Mouse (Mus musculus): Measurements from ENCODE around the gene Arpc2. TPM values are rescaled to one million over a fixed set of nuclear protein-coding genes. Genes with fewer than 3 reads are reported as not detected.

Gene Arpc2
- polyA plus RNA-seq, 1 experiment: 107 TPM

DNA sequence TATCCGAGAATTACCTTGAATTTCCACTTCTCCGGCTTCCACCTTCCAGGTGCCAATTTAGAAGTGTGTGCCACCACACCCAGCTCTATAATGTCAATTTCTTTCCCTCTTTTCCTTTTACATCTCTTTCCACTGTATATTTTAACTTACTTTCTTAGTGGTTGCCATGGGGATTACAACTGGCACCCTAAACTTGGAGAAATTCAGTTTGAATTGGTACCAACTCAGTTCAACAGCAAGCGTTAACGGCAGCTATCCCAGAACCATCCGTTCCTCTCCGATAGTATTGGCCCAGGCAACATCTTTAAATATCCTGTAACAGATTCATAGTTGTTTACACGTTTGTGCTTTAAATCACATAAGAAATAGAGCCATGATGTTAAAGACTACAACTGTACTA, 16.0 kb upstream of the Arpc2 start:
- H3K4me1 ChIP-seq (ENCODE audit: control insufficient read depth, insufficient read depth, low read length): no peaks in the 10 kb centered on the region
- no peak overlapping the region for H3K27ac ChIP-seq (ENCODE audit: control insufficient read depth, insufficient read depth, low read depth, low read length)
- no peaks in the 10 kb centered on the region for H3K36me3 ChIP-seq (ENCODE audit: control insufficient read depth, insufficient read depth, low read length)
- no peak overlapping the region for H3K4me3 ChIP-seq (ENCODE audit: control insufficient read depth, low read depth, low read length)
- TF ChIP-seq POLR2A (IDR thresholded peaks at IDR 0.05; ENCODE audit: control insufficient read depth, low read depth, low read length) (no peak), CTCF (IDR thresholded peaks at IDR 0.05; ENCODE audit: control insufficient read depth, insufficient read depth, insufficient replicate concordance, low read depth, low read length) (no peak)
- H3K27me3 ChIP-seq (ENCODE audit: control insufficient read depth, insufficient read depth, low read length): no peaks in the 10 kb centered on the region

- H3K27ac ChIP-seq (ENCODE audit: control insufficient read depth, insufficient read depth, low read depth, low read length): no peak overlapping the region
- no peak overlapping the region for H3K4me3 ChIP-seq (ENCODE audit: control insufficient read depth, low read depth, low read length)
- H3K27me3 ChIP-seq (ENCODE audit: control insufficient read depth, insufficient read depth, low read length): no peaks in the 10 kb centered on the region
- H3K36me3 ChIP-seq (ENCODE audit: control insufficient read depth, insufficient read depth, low read length): no peaks in the 10 kb centered on the region
- no peaks in the 10 kb centered on the region for H3K4me1 ChIP-seq (ENCODE audit: control insufficient read depth, insufficient read depth, low read length)
- no peak for TF ChIP-seq POLR2A (IDR thresholded peaks at IDR 0.05; ENCODE audit: control insufficient read depth, low read depth, low read length)
Observed at GRCm38 (mm10) chr1:74227317-74227716, 8.6 kb upstream of the Arpc2 start.

DNA sequence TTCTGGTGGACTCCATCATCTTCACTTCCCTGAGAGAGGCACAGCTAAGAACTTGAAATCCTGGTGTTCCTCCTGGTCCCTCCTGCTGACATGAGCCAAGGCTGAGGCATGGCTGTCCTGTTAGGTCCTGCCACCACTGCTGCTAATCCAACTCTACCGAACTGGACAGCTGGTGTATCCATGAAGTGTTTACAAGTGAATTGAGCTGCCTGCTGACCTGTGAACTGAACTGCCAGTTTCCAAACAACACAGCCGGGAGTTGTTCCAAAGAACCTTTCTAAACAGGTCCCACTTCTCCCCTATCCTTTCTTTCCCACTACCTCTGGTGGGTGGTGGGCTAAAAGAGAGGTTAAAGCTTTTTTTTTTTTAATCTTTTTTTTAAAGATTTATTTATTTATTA, 5.9 kb upstream of the Arpc2 start:
- no peaks in the 10 kb centered on the region for H3K36me3 ChIP-seq (ENCODE audit: control insufficient read depth, insufficient read depth, low read length)
- no peaks in the 10 kb centered on the region for H3K27me3 ChIP-seq (ENCODE audit: control insufficient read depth, insufficient read depth, low read length)
- no peak overlapping the region for H3K4me3 ChIP-seq (ENCODE audit: control insufficient read depth, low read depth, low read length)
- H3K27ac ChIP-seq (ENCODE audit: control insufficient read depth, insufficient read depth, low read depth, low read length): no peak overlapping the region
- TF ChIP-seq CTCF (IDR thresholded peaks at IDR 0.05; ENCODE audit: control insufficient read depth, insufficient read depth, insufficient replicate concordance, low read depth, low read length) (no peak), POLR2A (IDR thresholded peaks at IDR 0.05; ENCODE audit: control insufficient read depth, low read depth, low read length) (no peak)
- no peaks in the 10 kb centered on the region for H3K4me1 ChIP-seq (ENCODE audit: control insufficient read depth, insufficient read depth, low read length)

DNA sequence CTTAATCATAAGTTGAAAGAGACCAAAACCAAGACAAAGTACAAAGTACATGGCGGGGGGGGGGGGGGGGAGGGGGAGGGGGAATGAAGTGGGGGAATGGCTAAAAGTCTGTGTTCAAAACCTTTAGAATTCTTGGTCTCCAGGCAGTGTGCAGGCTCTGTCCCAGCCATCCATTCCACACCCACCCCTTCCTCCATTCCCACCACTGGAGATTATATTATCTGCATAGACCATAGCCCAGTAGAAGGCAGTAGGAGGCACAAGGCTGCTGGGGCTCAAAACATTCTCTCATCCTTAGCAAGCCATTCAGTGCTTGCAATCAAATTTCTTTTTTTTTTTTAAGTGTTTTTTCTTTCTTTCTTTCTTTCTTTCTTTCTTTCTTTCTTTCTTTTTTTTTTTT, 4.9 kb upstream of the Arpc2 start:
- Histone ChIP-seq H3K27ac (ENCODE audit: control insufficient read depth, insufficient read depth, low read depth, low read length) (no peak overlapping the region), H3K4me3 (ENCODE audit: control insufficient read depth, low read depth, low read length) (no peak overlapping the region), H3K4me1 (ENCODE audit: control insufficient read depth, insufficient read depth, low read length) (no peaks in the 10 kb centered on the region), H3K36me3 (ENCODE audit: control insufficient read depth, insufficient read depth, low read length) (no peaks in the 10 kb centered on the region), H3K27me3 (ENCODE audit: control insufficient read depth, insufficient read depth, low read length) (no peaks in the 10 kb centered on the region)
- TF ChIP-seq CTCF (IDR thresholded peaks at IDR 0.05; ENCODE audit: control insufficient read depth, insufficient read depth, insufficient replicate concordance, low read depth, low read length) (no peak), POLR2A (IDR thresholded peaks at IDR 0.05; ENCODE audit: control insufficient read depth, low read depth, low read length) (no peak)

DNA sequence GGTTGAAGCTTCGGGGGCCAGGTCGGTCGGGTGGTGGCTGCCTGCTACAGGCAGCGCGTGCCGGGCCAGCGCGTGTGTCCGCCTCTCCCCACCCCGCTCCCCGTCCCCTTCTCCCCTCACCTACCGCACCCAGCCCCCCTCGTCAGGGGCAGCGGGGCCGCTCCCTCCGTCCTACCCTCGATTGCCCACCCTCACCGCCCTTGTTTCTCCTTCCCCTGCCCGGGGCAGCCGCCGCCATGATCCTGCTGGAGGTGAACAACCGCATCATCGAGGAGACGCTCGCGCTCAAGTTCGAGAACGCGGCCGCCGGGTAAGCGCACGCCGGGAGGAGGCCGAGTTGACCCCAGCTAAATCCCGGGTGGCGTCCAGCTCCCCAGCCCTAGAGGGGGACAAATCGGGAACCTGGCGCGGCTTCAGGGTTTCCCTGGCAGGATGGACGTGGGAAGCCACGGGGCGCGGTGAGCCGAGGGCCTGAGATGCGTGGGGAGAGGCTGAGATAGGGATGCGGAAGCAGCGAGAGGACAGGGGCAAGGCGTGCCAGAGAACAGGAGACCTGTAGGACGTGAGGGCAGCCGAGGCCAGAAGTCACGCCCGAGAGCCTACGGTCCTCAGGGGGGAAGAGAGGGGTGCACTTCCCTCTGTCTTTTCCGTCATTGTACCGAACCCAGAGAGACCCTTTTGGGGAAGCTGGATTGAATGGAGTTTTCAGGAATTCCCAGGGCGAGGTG, 870 bp downstream of the Arpc2 start:
- peak overlapping the region; percentile 99 for H3K4me3 ChIP-seq (ENCODE audit: control insufficient read depth, low read depth, low read length)
- H3K4me1 ChIP-seq (ENCODE audit: control insufficient read depth, insufficient read depth, low read length): peaks cover 12% of the 10 kb centered on the region
- no peaks in the 10 kb centered on the region for H3K27me3 ChIP-seq (ENCODE audit: control insufficient read depth, insufficient read depth, low read length)
- no peaks in the 10 kb centered on the region for H3K36me3 ChIP-seq (ENCODE audit: control insufficient read depth, insufficient read depth, low read length)
- no peak for TF ChIP-seq CTCF (IDR thresholded peaks at IDR 0.05; ENCODE audit: control insufficient read depth, insufficient read depth, insufficient replicate concordance, low read depth, low read length)
- TF ChIP-seq POLR2A (IDR thresholded peaks at IDR 0.05; ENCODE audit: control insufficient read depth, low read depth, low read length): no peak
- peak overlapping the region; percentile 86 for H3K27ac ChIP-seq (ENCODE audit: control insufficient read depth, insufficient read depth, low read depth, low read length)

GRCm38 (mm10) chr1:74237671-74238070, 1.8 kb downstream of the Arpc2 start:
- Histone ChIP-seq H3K27ac (ENCODE audit: control insufficient read depth, insufficient read depth, low read depth, low read length) (no peak overlapping the region), H3K4me1 (ENCODE audit: control insufficient read depth, insufficient read depth, low read length) (peaks cover 12% of the 10 kb centered on the region), H3K27me3 (ENCODE audit: control insufficient read depth, insufficient read depth, low read length) (no peaks in the 10 kb centered on the region), H3K4me3 (ENCODE audit: control insufficient read depth, low read depth, low read length) (peak overlapping the region; percentile 34; the same call in 1 of the 2 replicates), H3K36me3 (ENCODE audit: control insufficient read depth, insufficient read depth, low read length) (no peaks in the 10 kb centered on the region)
- TF ChIP-seq CTCF (IDR thresholded peaks at IDR 0.05; ENCODE audit: control insufficient read depth, insufficient read depth, insufficient replicate concordance, low read depth, low read length) (no peak), POLR2A (IDR thresholded peaks at IDR 0.05; ENCODE audit: control insufficient read depth, low read depth, low read length) (no peak)

GRCm38 (mm10) chr1:74238136-74238535, 2.3 kb downstream of the Arpc2 start:
- H3K27me3 ChIP-seq (ENCODE audit: control insufficient read depth, insufficient read depth, low read length): no peaks in the 10 kb centered on the region
- H3K4me1 ChIP-seq (ENCODE audit: control insufficient read depth, insufficient read depth, low read length): peaks cover 12% of the 10 kb centered on the region
- H3K4me3 ChIP-seq (ENCODE audit: control insufficient read depth, low read depth, low read length): peak overlapping the region; percentile 34; the same call in 1 of the 2 replicates
- no peak for TF ChIP-seq CTCF (IDR thresholded peaks at IDR 0.05; ENCODE audit: control insufficient read depth, insufficient read depth, insufficient replicate concordance, low read depth, low read length)
- no peak for TF ChIP-seq POLR2A (IDR thresholded peaks at IDR 0.05; ENCODE audit: control insufficient read depth, low read depth, low read length)
- H3K27ac ChIP-seq (ENCODE audit: control insufficient read depth, insufficient read depth, low read depth, low read length): no peak overlapping the region
- H3K36me3 ChIP-seq (ENCODE audit: control insufficient read depth, insufficient read depth, low read length): no peaks in the 10 kb centered on the region

Data from testis, adult 2 months (tissue).